Mouse (Mus musculus) R1 (cell line): ENCODE data around the gene Dhx37.
"Not testable (repeated sequence)": the region's sequence is repeated elsewhere in the genome, so short reads cannot be mapped to it uniquely, and the experiment has no call there.

Experiments used
- DNase-seq: peaks from one replicate; pipeline ENCODE4 v3.0.0-alpha.2; 2018; ENCODE audit warnings: low read depth, low spot score

The Dhx37 gene

DNA sequence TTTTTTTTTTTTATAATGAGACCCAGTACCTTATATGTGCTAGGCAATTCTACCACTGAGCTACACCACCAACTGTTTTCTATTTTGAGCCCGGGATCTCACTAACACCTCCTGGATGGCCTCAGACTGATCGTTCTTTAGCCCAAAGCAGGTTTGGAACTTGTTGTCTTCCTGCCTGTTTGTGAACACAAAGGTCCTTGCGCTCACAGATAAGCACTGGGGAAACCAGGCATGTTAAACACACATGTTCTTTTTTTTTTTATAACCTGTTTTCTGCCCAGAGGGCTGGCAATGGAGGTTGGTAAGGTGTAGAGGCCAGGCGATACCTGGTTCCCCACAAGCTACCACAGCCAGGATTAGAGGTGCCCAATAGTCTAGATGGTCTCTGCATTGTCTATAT, 14.7 kb upstream of the Dhx37 start:
- no peak for DNase-seq

DNA sequence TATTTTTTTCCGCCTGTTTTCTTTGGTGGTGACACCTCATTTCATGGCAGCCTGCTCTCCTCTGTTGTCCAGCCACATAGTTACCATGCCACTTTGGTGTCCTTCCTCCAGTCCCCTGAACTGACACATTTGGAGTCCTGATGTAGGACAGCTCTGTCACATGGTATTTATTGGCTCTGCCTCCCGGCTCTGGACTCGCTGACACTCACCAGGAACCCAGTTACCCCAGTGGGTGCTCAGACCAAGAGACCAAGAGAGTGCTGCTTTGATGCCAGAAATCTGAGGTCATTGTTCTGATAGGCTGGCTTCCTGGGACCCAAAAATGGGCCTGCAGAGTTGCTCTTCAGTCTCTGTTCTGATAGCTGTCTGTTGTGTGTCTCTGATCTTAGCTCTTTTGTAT, 14.1 kb upstream of the Dhx37 start:
- DNase-seq = no peak

DNA sequence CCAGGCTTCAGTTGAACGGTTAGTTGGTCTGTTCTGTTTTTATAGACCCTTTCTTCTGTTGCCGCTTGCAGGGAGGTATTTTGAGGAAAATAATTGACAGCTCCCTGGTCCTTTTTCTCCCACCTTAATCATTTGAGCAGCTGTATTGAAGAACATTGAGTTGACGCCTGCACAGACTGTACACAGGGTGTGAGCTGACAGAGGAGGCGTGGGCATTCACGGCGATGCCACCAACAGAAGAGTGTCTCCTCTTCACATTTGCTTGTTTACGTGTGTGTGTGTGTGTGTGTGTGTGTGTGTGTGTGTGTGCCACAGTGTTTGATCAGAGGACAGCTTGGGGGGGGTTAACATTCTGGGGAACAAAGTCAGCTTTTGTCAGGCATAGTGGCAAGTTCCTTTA, 12.4 kb upstream of the Dhx37 start:
- no peak for DNase-seq

DNA sequence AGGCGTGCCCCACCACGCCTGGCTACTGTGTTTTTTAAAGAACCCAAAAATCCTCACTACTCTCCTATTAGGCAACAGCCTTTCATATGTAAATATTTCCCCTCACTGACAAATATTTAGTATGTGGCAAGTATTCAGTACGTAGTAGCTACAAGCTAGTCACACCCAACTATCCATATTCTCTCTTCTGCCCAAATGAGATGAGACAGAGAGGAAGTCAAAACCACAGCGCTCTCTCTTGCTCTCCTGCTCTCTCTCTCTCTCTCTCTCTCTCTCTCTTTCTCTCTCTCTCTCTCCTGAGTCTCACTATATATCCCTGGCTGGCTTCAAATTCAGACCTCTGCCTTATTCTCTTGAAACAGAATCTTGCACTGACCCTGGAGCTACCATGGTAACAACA, 10.6 kb upstream of the Dhx37 start:
- DNase-seq = peak; percentile 49

DNA sequence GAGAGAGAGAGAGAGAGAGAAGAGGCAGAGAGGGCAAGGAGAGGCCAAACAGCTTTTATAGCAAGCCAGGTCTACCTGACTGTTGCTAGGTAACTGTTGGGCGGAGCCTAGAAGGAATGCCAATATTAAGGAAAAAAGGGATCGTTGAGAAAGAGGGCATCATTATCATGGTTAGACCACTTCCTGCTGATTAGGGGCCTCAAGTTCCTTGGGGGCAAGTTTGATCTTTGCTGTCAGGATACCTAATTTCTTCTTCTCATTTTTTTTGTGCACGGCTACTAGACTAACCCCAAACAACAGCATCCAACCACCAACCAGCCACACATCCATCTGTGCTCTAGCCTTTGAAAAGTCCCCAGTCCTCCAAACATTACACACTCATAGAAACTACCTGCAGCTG, 10.0 kb upstream of the Dhx37 start:
- peak; percentile 43 for DNase-seq

- DNase-seq = peak; percentile 62
Observed at GRCm38 (mm10) chr5:125443335-125443734, 9.4 kb upstream of the Dhx37 start.

- peak; percentile 54 for DNase-seq
Observed at GRCm38 (mm10) chr5:125442136-125442995, 8.4 kb upstream of the Dhx37 start.

- DNase-seq = peak; percentile 84
Observed at GRCm38 (mm10) chr5:125441234-125442114, 7.6 kb upstream of the Dhx37 start, which contains the start of gene Bri3bp. Bri3bp (plus strand) TSS chr5:125441568.

DNA sequence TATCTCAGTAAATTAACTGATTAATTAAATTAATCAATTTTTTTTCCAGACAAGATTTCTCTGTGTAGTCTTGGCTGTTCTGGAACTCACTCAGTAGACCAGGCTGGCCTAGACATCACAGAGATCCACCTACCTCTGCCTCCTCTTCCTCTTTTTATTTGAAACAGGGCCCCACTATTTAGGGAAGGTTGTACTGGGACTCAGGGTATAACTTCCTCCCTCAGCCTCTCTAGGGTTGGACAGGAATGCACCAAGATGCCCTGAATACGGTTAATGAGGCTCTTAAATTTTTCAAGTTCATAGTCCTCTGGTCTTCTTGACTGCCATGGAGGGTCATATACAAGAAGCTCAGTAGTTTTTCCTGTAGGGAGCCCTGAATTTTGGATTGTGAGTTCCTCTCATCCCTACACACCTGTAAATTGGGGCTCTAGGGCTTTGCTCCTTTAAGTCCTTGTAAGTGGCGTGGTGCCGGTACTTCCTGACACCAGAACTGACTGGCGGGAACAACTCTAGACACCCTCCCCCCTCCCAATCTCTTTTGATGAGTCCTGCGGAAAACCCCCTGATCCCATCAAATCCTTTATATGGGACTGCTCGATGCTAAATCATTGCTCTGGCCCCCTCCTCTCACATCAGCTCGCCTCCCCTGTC, 6.8 kb upstream of the Dhx37 start:
- DNase-seq = peak; percentile 82

- DNase-seq = peak; percentile 83
Observed at GRCm38 (mm10) chr5:125434347-125434746, 426 bp upstream of the Dhx37 start.

- DNase-seq = not testable (repeated sequence)
Observed at GRCm38 (mm10) chr5:125432324-125432723, 1.6 kb downstream of the Dhx37 start.

DNA sequence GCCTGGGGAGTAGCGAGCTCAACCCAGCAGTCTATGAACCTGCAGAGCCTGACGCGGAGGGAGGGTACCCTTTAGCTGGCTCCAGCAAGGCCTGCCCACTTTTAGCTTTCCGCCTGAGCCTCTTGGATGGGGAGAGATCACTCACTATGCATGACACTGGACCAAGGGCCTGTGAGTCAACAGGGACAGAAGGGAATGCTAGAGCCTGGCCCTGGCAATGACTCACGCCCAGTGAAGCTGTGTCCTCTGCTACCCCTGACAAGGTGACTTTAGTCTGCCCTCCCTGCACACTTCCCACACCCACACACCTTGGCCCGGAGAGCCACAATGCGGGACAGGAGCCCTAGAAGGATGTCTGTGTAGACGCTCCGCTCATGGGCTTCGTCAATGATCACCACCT, 7.6 kb downstream of the Dhx37 start:
- peak; percentile 75 for DNase-seq

DNA sequence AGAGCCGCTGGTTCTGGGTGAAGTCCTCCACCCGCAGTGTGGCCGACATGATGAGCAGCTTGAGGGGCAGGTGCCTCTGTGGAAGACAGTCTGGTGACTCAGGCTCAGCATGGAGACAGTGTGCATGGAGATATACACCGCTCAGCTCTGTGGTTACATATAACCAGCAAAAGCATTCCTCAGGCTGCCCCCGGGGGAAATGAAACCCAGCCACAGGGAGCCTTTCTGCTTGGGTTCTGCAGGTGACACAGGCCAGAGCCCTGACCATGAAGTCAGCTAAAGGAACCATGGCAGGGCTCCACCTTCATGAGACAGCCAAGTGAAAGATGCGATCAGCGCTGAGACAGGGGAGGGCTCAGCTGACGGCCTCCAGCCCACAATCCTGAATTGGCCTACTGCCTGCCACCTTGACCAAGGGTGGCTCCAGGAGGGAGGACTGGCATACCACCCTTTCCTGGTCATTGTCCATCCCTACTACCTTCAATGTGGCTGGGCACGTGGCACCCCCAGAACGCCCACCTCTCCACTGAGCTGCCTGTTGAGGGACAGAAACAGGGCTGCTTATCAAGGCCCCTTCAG, 8.1 kb downstream of the Dhx37 start:
- no peak for DNase-seq

GRCm38 (mm10) chr5:125419124-125419523, 14.8 kb downstream of the Dhx37 start:
- DNase-seq = no peak

DNA sequence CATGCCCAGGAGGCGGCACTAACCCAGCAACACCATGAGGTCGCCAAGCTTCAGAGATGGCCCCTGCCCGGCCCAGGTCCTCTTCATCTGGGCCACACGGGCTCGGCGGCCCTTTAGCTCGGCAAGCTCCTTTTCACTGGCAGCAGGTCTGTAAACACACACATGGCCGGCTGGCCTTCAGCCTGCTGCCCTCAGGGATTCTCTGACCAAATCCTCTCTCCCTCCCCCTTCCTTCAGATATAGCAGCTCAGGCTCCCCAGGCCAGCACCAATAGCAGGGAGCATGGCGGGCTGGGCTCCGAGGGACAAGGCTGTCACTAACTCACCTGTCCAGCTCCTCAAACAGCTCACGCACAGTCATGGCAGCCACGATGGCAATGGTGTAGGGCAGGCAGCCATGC, 15.3 kb downstream of the Dhx37 start:
- DNase-seq = no peak

- no peak for DNase-seq
Observed at GRCm38 (mm10) chr5:125416183-125416582, 17.7 kb downstream of the Dhx37 start.

DNA sequence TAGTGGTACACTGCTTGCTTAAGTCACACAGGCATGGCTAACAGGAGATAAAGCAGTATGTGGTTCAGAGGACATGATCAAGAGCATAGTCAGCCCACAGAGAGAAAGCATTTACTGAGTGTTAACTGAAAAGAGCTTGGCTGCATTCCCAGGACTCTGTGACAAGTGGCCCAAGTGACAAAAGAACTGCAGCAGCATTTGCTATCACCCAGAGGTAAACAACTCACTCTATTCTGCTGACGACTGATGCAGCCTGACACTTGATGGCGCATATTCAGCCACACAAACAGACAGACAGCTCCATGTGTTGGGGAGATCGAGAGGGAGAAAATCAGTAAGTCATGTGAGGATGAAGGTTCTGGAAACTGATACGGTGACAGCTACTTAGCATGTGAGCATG, 20.2 kb downstream of the Dhx37 start:
- no peak for DNase-seq

DNA sequence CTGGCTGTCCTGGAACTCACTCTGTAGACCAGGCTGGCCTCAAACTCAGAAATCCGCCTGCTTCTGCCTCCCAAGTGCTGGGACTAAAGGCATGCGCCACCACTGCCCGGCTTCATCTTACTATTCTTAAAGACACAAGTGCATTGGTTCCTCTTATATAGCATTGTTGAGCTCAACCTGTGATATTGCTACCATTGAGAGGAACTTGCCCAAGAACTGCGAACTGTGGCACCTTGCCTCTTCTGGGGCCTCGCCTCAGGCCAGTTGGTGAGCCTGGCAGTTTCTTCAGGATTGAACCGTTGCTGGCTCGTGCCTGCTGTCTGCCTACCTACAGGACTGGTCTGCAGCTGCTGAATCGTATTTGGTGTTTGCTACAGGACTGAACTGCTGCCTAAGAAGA, 21.4 kb downstream of the Dhx37 start:
- DNase-seq = not testable (repeated sequence)

GRCm38 (mm10) chr5:125411972-125412530, 21.9 kb downstream of the Dhx37 start:
- peak; percentile 82 for DNase-seq

DNA sequence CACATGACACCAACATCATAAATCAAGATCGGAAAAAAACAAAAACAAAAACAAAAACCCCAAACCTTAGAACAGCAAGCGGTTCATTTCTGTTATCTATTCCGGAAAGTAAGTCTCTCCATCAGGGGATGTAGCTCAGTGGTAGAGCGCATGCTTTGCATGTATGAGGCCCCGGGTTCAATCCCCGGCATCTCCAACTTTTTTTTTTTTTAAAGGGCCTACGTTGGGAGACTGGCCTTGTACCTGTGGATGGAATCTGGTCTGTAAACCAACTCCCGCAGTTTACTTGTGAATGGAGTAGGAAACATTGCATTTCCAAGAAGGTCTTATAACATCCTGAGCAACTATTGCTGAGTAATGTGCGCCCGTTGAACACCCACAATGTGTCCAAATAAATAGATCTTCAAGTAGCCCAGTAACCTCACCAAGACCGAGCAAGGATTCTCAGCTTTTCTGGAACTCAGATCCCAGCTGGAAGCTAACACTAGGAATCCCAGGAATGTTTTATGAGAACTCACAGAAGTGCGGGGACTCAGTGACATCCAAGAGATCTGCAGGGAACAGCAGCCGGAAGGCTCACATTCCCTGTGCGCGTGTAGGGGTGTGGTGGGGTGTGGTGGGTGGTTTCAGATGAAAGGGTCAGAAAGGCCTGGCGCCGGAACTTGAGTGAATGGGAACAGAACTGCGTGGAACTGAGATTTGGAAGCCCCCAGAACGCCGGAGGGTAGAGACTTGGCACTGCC, 24.4 kb downstream of the Dhx37 start:
- DNase-seq = peak; percentile 95

DNA sequence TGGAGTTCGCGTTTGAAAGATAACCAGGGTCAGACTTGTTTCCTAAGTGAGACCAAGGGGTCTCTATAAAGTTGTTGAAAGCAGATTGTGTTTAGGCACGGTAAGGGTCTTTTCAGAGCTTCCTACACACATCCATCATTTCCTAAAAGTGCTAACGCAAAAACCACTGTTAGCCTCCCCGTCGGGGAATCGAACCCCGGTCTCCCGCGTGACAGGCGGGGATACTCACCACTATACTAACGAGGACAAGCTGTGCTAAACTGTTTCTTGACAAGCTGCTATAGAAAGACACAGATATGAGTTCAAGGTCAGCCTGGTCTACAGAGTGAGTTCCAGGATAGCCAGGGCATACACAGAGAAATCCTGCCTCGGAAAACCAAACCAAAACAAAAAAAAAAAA, 25.1 kb downstream of the Dhx37 start:
- DNase-seq = peak; percentile 92
